Mouse (Mus musculus) spleen, adult 18-20 months (tissue): ENCODE measurements around the gene Inpp5e.

Experiments used
- DNase-seq, 2 experiments: peaks; one replicate each; pipeline ENCODE4 v3.0.0; 2022; ENCODE audit warnings: mixed read lengths in 2 of 2

Gene Inpp5e

GRCm38 (mm10) chr2:26359983-26360382 is 49.0 kb downstream of the Inpp5e start:
- no peak for DNase-seq

- DNase-seq: no peak
Observed at GRCm38 (mm10) chr2:26358667-26359320, 50.2 kb downstream of the Inpp5e start.

- DNase-seq: no peak
Observed at GRCm38 (mm10) chr2:26357484-26357883, 51.5 kb downstream of the Inpp5e start.

- no peak for DNase-seq
Observed at GRCm38 (mm10) chr2:26356678-26357077, 52.3 kb downstream of the Inpp5e start.

GRCm38 (mm10) chr2:26356231-26356630 is 52.8 kb downstream of the Inpp5e start:
- no peak for DNase-seq

GRCm38 (mm10) chr2:26354401-26354800 is 54.6 kb downstream of the Inpp5e start:
- no peak for DNase-seq

GRCm38 (mm10) chr2:26353066-26353980 is 55.7 kb downstream of the Inpp5e start:
- DNase-seq: no peak

GRCm38 (mm10) chr2:26352291-26352910 is 56.6 kb downstream of the Inpp5e start:
- DNase-seq: peak; percentile 19 to 46

GRCm38 (mm10) chr2:26351358-26352290 is 57.4 kb downstream of the Inpp5e start, which contains the start of gene Dnlz:
Dnlz (minus strand) TSS chr2:26352110.
- DNase-seq: peak; percentile 85 to 93

- no peak for DNase-seq
Observed at GRCm38 (mm10) chr2:26348241-26348640, 60.8 kb downstream of the Inpp5e start.
